In genomic region chr13:51125357-51125756, GRCm38 (mm10) we compare ENCODE assay signal across 32 mouse cellular contexts. TPM values are rescaled to one million over a fixed set of nuclear protein-coding genes. Genes with fewer than 3 reads are reported as not detected.
DNase-seq lines count a peak whose midpoint lies in the region; ATAC-seq and TF ChIP-seq lines count a peak whose summit lies in the region.
"Had no signal": no experiment of that assay in that cellular context is flagged by ENCODE, and none has a peak within 500 bp of the region (broad histone marks: within the 10 kb centered on the region; RNA-seq: fewer than 3 reads in every experiment).

No protein-coding gene starts in this region.

- H3K4me1 ChIP-seq in midbrain, embryonic 11.5 days (ENCODE audit: control insufficient read depth, insufficient read depth, low read length) = peaks cover 2% of the 10 kb centered on the region; the same call in 1 of the 2 replicates
- peaks cover 41% of the 10 kb centered on the region for H3K4me1 ChIP-seq in midbrain, embryonic 16.5 days (ENCODE audit: control insufficient read depth, insufficient read depth, low read length)
- H3K4me1 ChIP-seq in ES-E14 (ENCODE audit: control insufficient read depth in 2 of 2, insufficient read depth in 2 of 2, low read length in 2 of 2, poor library complexity in 1 of 2) = peaks cover 37 to 43% of the 10 kb centered on the region in 2 experiments

- no peak overlapping the region for H3K4me3 ChIP-seq in midbrain, embryonic 11.5 days (ENCODE audit: low read depth, low read length)
- no peak overlapping the region for H3K4me3 ChIP-seq in midbrain, embryonic 16.5 days (ENCODE audit: low read depth, low read length)
- H3K4me3 ChIP-seq in ES-E14 (ENCODE audit: insufficient read depth in 1 of 2, low read depth in 1 of 2, low read length in 2 of 2, poor library complexity in 1 of 2, severe bottlenecking in 1 of 2) = peak overlapping the region in 1 of 2 experiments; percentile 39; a peak in 3 of 4 replicates
- H3K4me3 ChIP-seq: embryonic facial prominence, embryonic 10.5 days; embryonic facial prominence, embryonic 13.5 days; erythroblast, embryonic 14.5 days; forebrain, embryonic 12.5 days; forebrain, embryonic 15.5 days; heart, embryonic 12.5 days; heart, embryonic 15.5 days; hindbrain, embryonic 10.5 days; hindbrain, embryonic 13.5 days; intestine, embryonic 15.5 days had no signal

- H3K36me3 ChIP-seq in midbrain, embryonic 11.5 days (ENCODE audit: control insufficient read depth, insufficient read depth, low read length) = no peaks in the 10 kb centered on the region; the same call in 1 of the 2 replicates
- no peaks in the 10 kb centered on the region for H3K36me3 ChIP-seq in midbrain, embryonic 16.5 days (ENCODE audit: control insufficient read depth, insufficient read depth, low read length)
- H3K36me3 ChIP-seq in ES-E14 (ENCODE audit: control insufficient read depth, insufficient read depth, low read length, poor library complexity, severe bottlenecking) = peaks cover 7% of the 10 kb centered on the region; the same call in 1 of the 2 replicates

- in situ Hi-C loops in ES-E14 (cut with MboI; ENCODE audit: low sequenced_read_pairs in 2 of 2, unreplicated experiment in 2 of 2) = no loop called here

- H3K4me2 ChIP-seq in midbrain, embryonic 11.5 days = no peak overlapping the region
- no peak overlapping the region for H3K4me2 ChIP-seq in midbrain, embryonic 16.5 days (ENCODE audit: low read length)
- H3K4me2 ChIP-seq: embryonic facial prominence, embryonic 13.5 days; forebrain, embryonic 12.5 days; forebrain, embryonic 15.5 days; heart, embryonic 12.5 days; heart, embryonic 15.5 days; hindbrain, embryonic 13.5 days; intestine, embryonic 15.5 days had no signal

- no peak overlapping the region for H3K27ac ChIP-seq in midbrain, embryonic 11.5 days (ENCODE audit: low read depth, low read length)
- H3K27ac ChIP-seq in midbrain, embryonic 16.5 days (ENCODE audit: low read length) = no peak overlapping the region
- H3K27ac ChIP-seq in ES-E14 (ENCODE audit: insufficient read depth, low read depth, low read length, poor library complexity, severe bottlenecking) = peak overlapping the region; percentile 85
- H3K27ac ChIP-seq: embryonic facial prominence, embryonic 10.5 days; embryonic facial prominence, embryonic 13.5 days; forebrain, embryonic 12.5 days; forebrain, embryonic 15.5 days; hindbrain, embryonic 10.5 days; hindbrain, embryonic 13.5 days; intestine, embryonic 15.5 days had no signal

- 85% methylated on average over 8 of the region's 8 CpGs for WGBS in midbrain, embryonic 11.5 days
- 79% methylated on average over 8 of the region's 8 CpGs for WGBS in midbrain, embryonic 16.5 days

- no peak for ATAC-seq in midbrain, embryonic 11.5 days (ENCODE audit: low FRiP score)
- no peak for ATAC-seq in midbrain, embryonic 16.5 days
- ATAC-seq: forebrain, embryonic 15.5 days; hindbrain, embryonic 16.5 days; intestine, embryonic 15.5 days had no signal

- H3K9ac ChIP-seq in midbrain, embryonic 11.5 days (ENCODE audit: low read length) = no peak overlapping the region
- H3K9ac ChIP-seq in midbrain, embryonic 16.5 days (ENCODE audit: low read depth, low read length) = no peak overlapping the region
- H3K9ac ChIP-seq in ES-E14 (ENCODE audit: insufficient read depth, low read depth, low read length, poor library complexity, severe bottlenecking) = peak overlapping the region; percentile 4; the same call in 1 of the 2 replicates
- H3K9ac ChIP-seq: embryonic facial prominence, embryonic 13.5 days; forebrain, embryonic 12.5 days; forebrain, embryonic 15.5 days; heart, embryonic 12.5 days; heart, embryonic 15.5 days; hindbrain, embryonic 13.5 days; intestine, embryonic 15.5 days had no signal

- no peaks in the 10 kb centered on the region for H3K9me3 ChIP-seq in midbrain, embryonic 11.5 days (ENCODE audit: control insufficient read depth, low read length)
- no peaks in the 10 kb centered on the region for H3K9me3 ChIP-seq in midbrain, embryonic 16.5 days (replicated peaks; ENCODE audit: control insufficient read depth, low read length, poor library complexity, severe bottlenecking)
- no peaks in the 10 kb centered on the region for H3K9me3 ChIP-seq in ES-E14 (ENCODE audit: control insufficient read depth, insufficient read depth, low read depth, low read length)
- H3K9me3 ChIP-seq: embryonic facial prominence, embryonic 10.5 days; embryonic facial prominence, embryonic 13.5 days; forebrain, embryonic 12.5 days; forebrain, embryonic 15.5 days; heart, embryonic 12.5 days; heart, embryonic 15.5 days; hindbrain, embryonic 10.5 days; hindbrain, embryonic 13.5 days; intestine, embryonic 15.5 days had no signal

- peak; percentile 72 for DNase-seq in midbrain, embryonic 11.5 days (ENCODE audit: low spot score, missing footprints)
- DNase-seq in ES-E14 (ENCODE audit: low read depth, low spot score) = peak; percentile 68
- peak; percentile 85 for DNase-seq in ZHBTc4 (ENCODE audit: low read depth, low spot score)
- no peak for DNase-seq in adrenal gland, adult 2 months
- no peak for DNase-seq in spleen, postnatal 4 days (ENCODE audit: low spot score in 2 of 2)
- DNase-seq: adrenal gland, adult 8-10 months; adrenal gland, postnatal 25 days; B cell, adult 2 months; cerebellum, adult 11-12 months; cerebellum, adult 8-10 months; cerebellum, postnatal 10 days; cerebellum, postnatal 36 days; embryo, embryonic 11 days; gastrocnemius, postnatal 25 days; heart, adult 18-20 months; heart, postnatal 10 days; heart, postnatal 36 days had no signal

- no peaks in the 10 kb centered on the region for H3K27me3 ChIP-seq in midbrain, embryonic 11.5 days (ENCODE audit: control insufficient read depth, insufficient read depth, low read length)
- H3K27me3 ChIP-seq in midbrain, embryonic 16.5 days (ENCODE audit: control insufficient read depth, insufficient read depth, low read depth, low read length) = no peaks in the 10 kb centered on the region
- H3K27me3 ChIP-seq: CH12.LX; embryonic facial prominence, embryonic 13.5 days; forebrain, embryonic 12.5 days; forebrain, embryonic 15.5 days; heart, embryonic 12.5 days; heart, embryonic 15.5 days; hindbrain, embryonic 13.5 days; intestine, embryonic 15.5 days had no signal

TF ChIP-seq in ES-E14, 5 proteins besides CTCF, POLR2A, EP300 and RAD21:
- no peak for TF ChIP-seq HCFC1 (IDR thresholded peaks at IDR 0.05; ENCODE audit: borderline replicate concordance, insufficient read depth, low read length)
- TF ChIP-seq CHD2 (IDR thresholded peaks at IDR 0.05; ENCODE audit: low read depth, low read length) = no peak
- TF ChIP-seq MAFK (IDR thresholded peaks at IDR 0.05; ENCODE audit: insufficient read depth, low read depth, low read length) = no peak
- no peak for TF ChIP-seq ZC3H11A (IDR thresholded peaks at IDR 0.05; ENCODE audit: borderline replicate concordance, low read depth, low read length)
- no peak for TF ChIP-seq ZNF384 (IDR thresholded peaks at IDR 0.05; ENCODE audit: low read depth, low read length)
TF ChIP-seq in ES-E14: peak in this region for 0.

RNA-seq across cellular contexts. Expression of gene Spin1, which starts 24.7 kb away (rescaled TPM):
- polyA plus RNA-seq in midbrain, embryonic 11.5 days (2014; fragmentation: Nextera tagmentation; extraction: Ambion mirVana) = 102 and 103 TPM in 2 replicates
- 181 and 183 TPM in 2 replicates for polyA plus RNA-seq in midbrain, embryonic 16.5 days (2015; fragmentation: Nextera tagmentation; extraction: Ambion mirVana)
- total RNA-seq in ES-E14 (2012; rRNA removed) = 33.9 and 36.4 TPM in 2 replicates
- 10 to 100 TPM; 54.1 to 67.6 TPM for total RNA-seq in adrenal gland, adult 2 months (2021)
- polyA plus RNA-seq in adrenal gland, adult 2 months (2012; rRNA removed) = 8.2 and 8.5 TPM in 2 replicates

RNA-seq across cellular contexts. Expression of gene Nxnl2, which starts 45.5 kb away (rescaled TPM):
- 0.29 and 0.51 TPM in 2 replicates for polyA plus RNA-seq in midbrain, embryonic 11.5 days (2014; fragmentation: Nextera tagmentation; extraction: Ambion mirVana)
- polyA plus RNA-seq in midbrain, embryonic 16.5 days (2015; fragmentation: Nextera tagmentation; extraction: Ambion mirVana) = 3.2 and 3.9 TPM in 2 replicates
- 1.0 and 1.1 TPM in 2 replicates for total RNA-seq in ES-E14 (2012; rRNA removed)
- total RNA-seq in adrenal gland, adult 2 months (2021) = under 1 TPM; 0.62 to 0.63 TPM
- 0.24 and 0.62 TPM in 2 replicates for polyA plus RNA-seq in adrenal gland, adult 2 months (2012; rRNA removed)
- total RNA-seq: gastrocnemius, adult 8-10 months; gastrocnemius, postnatal 25 days; MEL had no signal
- polyA plus RNA-seq: erythroblast, embryonic 14.5 days had no signal

Comparison
In these comparisons a context has a peak if more than half of its experiments do, and no peak if none do; other contexts are left out.
1. DNase-seq: peak in midbrain, embryonic 11.5 days (single experiment), ES-E14 (single experiment) and ZHBTc4 (single experiment); none in adrenal gland, adult 2 months (single experiment) and spleen, postnatal 4 days (0 of 2).
2. RNA of gene Spin1, which starts 24.7 kb away (polyA plus RNA-seq): 181 to 183 TPM in midbrain, embryonic 16.5 days and 102 to 103 TPM in midbrain, embryonic 11.5 days; 8.2 to 8.5 TPM in adrenal gland, adult 2 months; every median in the first group is over 10 times any median in the second.